Mouse (Mus musculus) c-Kit-positive CD71-positive TER-119-negative erythroid progenitor cells, embryonic 14.5 days (primary cell): ENCODE results near the gene Axl.

Experiments
- DNase-seq: peaks from one replicate; pipeline ENCODE4 v3.0.0-alpha.2; 2013; ENCODE audit warnings: low read depth

The Axl gene

GRCm38 (mm10) chr7:25710519-25711130 is 77.9 kb downstream of the Axl start:
- no peak for DNase-seq

GRCm38 (mm10) chr7:25709961-25710360 is 78.5 kb downstream of the Axl start:
- no peak for DNase-seq

GRCm38 (mm10) chr7:25707581-25708292 is 80.8 kb downstream of the Axl start:
- DNase-seq, result no peak
